Mouse (Mus musculus): Measurements from ENCODE around the gene Gga2.
A peak's percentile ranks its signal among the peaks of the same experiment; 100 is the strongest.

Gene Gga2

GRCm38 (mm10) chr7:122020667-122021354 lies at the start of gene Gga2:
Gga2 (minus strand) TSS chr7:122021222.
- DNase-seq (ENCODE audit: low read depth, low spot score), result peak; percentile 77

- DNase-seq (ENCODE audit: low read depth, low spot score), result no peak
Measured at GRCm38 (mm10) chr7:122067517-122068381, 46.7 kb upstream of the Gga2 start.

GRCm38 (mm10) chr7:122066945-122067516 lies 46.0 kb upstream of the Gga2 start, which contains the start of the genes Ubfd1 and Ears2:
Ubfd1 (plus strand) TSS chr7:122067175.
Ears2 (minus strand) TSS chr7:122067263.
- peak; percentile 80 for DNase-seq (ENCODE audit: low read depth, low spot score)

GRCm38 (mm10) chr7:122066102-122066944 lies 45.3 kb upstream of the Gga2 start:
- no peak for DNase-seq (ENCODE audit: low read depth, low spot score)

- DNase-seq (ENCODE audit: low read depth, low spot score), result no peak
Measured at GRCm38 (mm10) chr7:122065656-122066055, 44.6 kb upstream of the Gga2 start.

GRCm38 (mm10) chr7:122056633-122057032 lies 35.6 kb upstream of the Gga2 start:
- no peak for DNase-seq (ENCODE audit: low read depth, low spot score)

GRCm38 (mm10) chr7:122050834-122051233 lies 29.8 kb upstream of the Gga2 start:
- DNase-seq (ENCODE audit: low read depth, low spot score), result no peak

GRCm38 (mm10) chr7:122048191-122048590 lies 27.2 kb upstream of the Gga2 start:
- DNase-seq (ENCODE audit: low read depth, low spot score), result no peak

- no peak for DNase-seq (ENCODE audit: low read depth, low spot score)
Measured at GRCm38 (mm10) chr7:122046813-122047212, 25.8 kb upstream of the Gga2 start.

GRCm38 (mm10) chr7:122045711-122046110 lies 24.7 kb upstream of the Gga2 start:
- DNase-seq (ENCODE audit: low read depth, low spot score), result no peak

GRCm38 (mm10) chr7:122045181-122045634 lies 24.2 kb upstream of the Gga2 start:
- DNase-seq (ENCODE audit: low read depth, low spot score), result no peak

- no peak for DNase-seq (ENCODE audit: low read depth, low spot score)
Measured at GRCm38 (mm10) chr7:122044106-122044505, 23.1 kb upstream of the Gga2 start.

GRCm38 (mm10) chr7:122034348-122034747 lies 13.3 kb upstream of the Gga2 start:
- DNase-seq (ENCODE audit: low read depth, low spot score), result no peak

GRCm38 (mm10) chr7:122033371-122033770 lies 12.3 kb upstream of the Gga2 start:
- no peak for DNase-seq (ENCODE audit: low read depth, low spot score)

GRCm38 (mm10) chr7:122022131-122022530 lies 1.1 kb upstream of the Gga2 start:
- no peak for DNase-seq (ENCODE audit: low read depth, low spot score)

- DNase-seq (ENCODE audit: low read depth, low spot score), result no peak
Measured at GRCm38 (mm10) chr7:122020273-122020666, 752 bp downstream of the Gga2 start.

- DNase-seq (ENCODE audit: low read depth, low spot score), result no peak
Measured at GRCm38 (mm10) chr7:122018978-122019377, 2.0 kb downstream of the Gga2 start.

GRCm38 (mm10) chr7:122018247-122018646 lies 2.8 kb downstream of the Gga2 start:
- DNase-seq (ENCODE audit: low read depth, low spot score), result no peak

- DNase-seq (ENCODE audit: low read depth, low spot score), result no peak
Measured at GRCm38 (mm10) chr7:122015734-122016133, 5.3 kb downstream of the Gga2 start.

- DNase-seq (ENCODE audit: low read depth, low spot score), result no peak
Measured at GRCm38 (mm10) chr7:122015105-122015504, 5.9 kb downstream of the Gga2 start.

GRCm38 (mm10) chr7:122012949-122013348 lies 8.1 kb downstream of the Gga2 start:
- no peak for DNase-seq (ENCODE audit: low read depth, low spot score)

All from c-Kit-negative CD71-positive TER-119-positive erythroid progenitor cells, embryonic 14.5 days (primary cell).